Mouse (Mus musculus): ENCODE measurements around the gene Kxd1.

Kxd1 gene

GRCm38 (mm10) chr8:70527512-70528181, at the start of gene Kxd1, which contains the start of gene Fkbp8:
Kxd1 (minus strand) TSS chr8:70527956.
Fkbp8 (plus strand) TSS chr8:70527724.
- DNase-seq (ENCODE audit: extremely low spot score, low read depth, low spot score), result no peak

- DNase-seq (ENCODE audit: extremely low spot score, low read depth, low spot score), result no peak
Observed at GRCm38 (mm10) chr8:70577207-70577606, 49.5 kb upstream of the Kxd1 start.

- DNase-seq (ENCODE audit: extremely low spot score, low read depth, low spot score), result no peak
Observed at GRCm38 (mm10) chr8:70574915-70575314, 47.2 kb upstream of the Kxd1 start.

GRCm38 (mm10) chr8:70574302-70574701, 46.5 kb upstream of the Kxd1 start:
- DNase-seq (ENCODE audit: extremely low spot score, low read depth, low spot score), result no peak

- DNase-seq (ENCODE audit: extremely low spot score, low read depth, low spot score), result no peak
Observed at GRCm38 (mm10) chr8:70570990-70571389, 43.2 kb upstream of the Kxd1 start.

GRCm38 (mm10) chr8:70570360-70570759, 42.6 kb upstream of the Kxd1 start:
- no peak for DNase-seq (ENCODE audit: extremely low spot score, low read depth, low spot score)

- no peak for DNase-seq (ENCODE audit: extremely low spot score, low read depth, low spot score)
Observed at GRCm38 (mm10) chr8:70565561-70565960, 37.8 kb upstream of the Kxd1 start.

- DNase-seq (ENCODE audit: extremely low spot score, low read depth, low spot score), result no peak
Observed at GRCm38 (mm10) chr8:70564696-70565235, 37.0 kb upstream of the Kxd1 start.

GRCm38 (mm10) chr8:70563763-70564387, 36.1 kb upstream of the Kxd1 start:
- DNase-seq (ENCODE audit: extremely low spot score, low read depth, low spot score), result no peak

GRCm38 (mm10) chr8:70562802-70563201, 35.0 kb upstream of the Kxd1 start:
- no peak for DNase-seq (ENCODE audit: extremely low spot score, low read depth, low spot score)

GRCm38 (mm10) chr8:70561809-70562535, 34.2 kb upstream of the Kxd1 start:
- no peak for DNase-seq (ENCODE audit: extremely low spot score, low read depth, low spot score)

GRCm38 (mm10) chr8:70561357-70561756, 33.6 kb upstream of the Kxd1 start:
- DNase-seq (ENCODE audit: extremely low spot score, low read depth, low spot score), result no peak

- DNase-seq (ENCODE audit: extremely low spot score, low read depth, low spot score), result no peak
Observed at GRCm38 (mm10) chr8:70560564-70560963, 32.8 kb upstream of the Kxd1 start.

- DNase-seq (ENCODE audit: extremely low spot score, low read depth, low spot score), result no peak
Observed at GRCm38 (mm10) chr8:70560096-70560495, 32.3 kb upstream of the Kxd1 start.

- DNase-seq (ENCODE audit: extremely low spot score, low read depth, low spot score), result no peak
Observed at GRCm38 (mm10) chr8:70558983-70559382, 31.2 kb upstream of the Kxd1 start.

- DNase-seq (ENCODE audit: extremely low spot score, low read depth, low spot score), result no peak
Observed at GRCm38 (mm10) chr8:70558334-70558733, 30.6 kb upstream of the Kxd1 start.

- no peak for DNase-seq (ENCODE audit: extremely low spot score, low read depth, low spot score)
Observed at GRCm38 (mm10) chr8:70555079-70555747, 27.5 kb upstream of the Kxd1 start.

GRCm38 (mm10) chr8:70553740-70554139, 26.0 kb upstream of the Kxd1 start:
- no peak for DNase-seq (ENCODE audit: extremely low spot score, low read depth, low spot score)

- DNase-seq (ENCODE audit: extremely low spot score, low read depth, low spot score), result no peak
Observed at GRCm38 (mm10) chr8:70552836-70553235, 25.1 kb upstream of the Kxd1 start.

- no peak for DNase-seq (ENCODE audit: extremely low spot score, low read depth, low spot score)
Observed at GRCm38 (mm10) chr8:70551558-70552161, 23.9 kb upstream of the Kxd1 start.
